Mouse (Mus musculus): ENCODE results near the gene Rgs2. TPM values are rescaled to one million over a fixed set of nuclear protein-coding genes. Genes with fewer than 3 reads are reported as not detected.

Rgs2 gene
- polyA plus RNA-seq, 1 experiment: 5.3 TPM

- WGBS: 88% methylated on average over 2 of the region's 2 CpGs
- Histone ChIP-seq H3K4me1 (ENCODE audit: control insufficient read depth, insufficient read depth, low read length) (no peaks in the 10 kb centered on the region), H3K27ac (ENCODE audit: insufficient read depth, low read depth, low read length) (no peak overlapping the region), H3K4me3 (ENCODE audit: insufficient read depth, low read depth, low read length) (no peak overlapping the region), H3K27me3 (replicated peaks; ENCODE audit: control insufficient read depth, insufficient read depth, low read length) (no peaks in the 10 kb centered on the region; the same call in 1 of the 2 replicates), H3K36me3 (ENCODE audit: control insufficient read depth, insufficient read depth, low read length) (no peaks in the 10 kb centered on the region)
- DNase-seq: no peak
- TF ChIP-seq POLR2A (IDR thresholded peaks at IDR 0.05; ENCODE audit: low read depth, low read length): no peak
- no peak for TF ChIP-seq CTCF (conservative IDR thresholded peaks at IDR 0.05; ENCODE audit: insufficient read depth, insufficient read length, low read depth, low read length)
Measured at GRCm38 (mm10) chr1:143960340-143960739, 43.6 kb downstream of the Rgs2 start.

DNA sequence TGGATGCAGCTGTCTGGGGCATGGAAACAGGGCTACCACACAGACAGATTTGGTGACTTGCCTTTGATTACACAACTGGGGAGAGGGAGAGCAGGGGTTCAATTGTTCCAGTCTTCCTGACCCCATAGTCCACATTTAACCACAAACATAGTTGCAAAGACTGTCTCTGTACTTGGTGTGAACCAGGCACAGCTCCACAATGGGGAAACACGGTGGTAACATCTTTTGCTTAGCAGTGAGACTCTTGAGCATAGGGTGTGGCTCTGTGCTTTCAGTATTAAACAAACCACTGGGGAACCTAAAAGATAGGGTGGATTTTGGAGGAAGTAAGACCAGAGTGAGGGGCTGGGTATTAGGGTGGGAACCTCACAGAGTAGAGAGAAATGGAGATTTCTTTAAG is 47.9 kb downstream of the Rgs2 start:
- 91% methylated on average over 1 of the region's 1 CpGs for WGBS
- no peak for DNase-seq
- TF ChIP-seq CTCF (conservative IDR thresholded peaks at IDR 0.05; ENCODE audit: insufficient read depth, insufficient read length, low read depth, low read length): no peak
- no peak for TF ChIP-seq POLR2A (IDR thresholded peaks at IDR 0.05; ENCODE audit: low read depth, low read length)
- Histone ChIP-seq H3K36me3 (ENCODE audit: control insufficient read depth, insufficient read depth, low read length) (no peaks in the 10 kb centered on the region), H3K4me3 (ENCODE audit: insufficient read depth, low read depth, low read length) (no peak overlapping the region), H3K4me1 (ENCODE audit: control insufficient read depth, insufficient read depth, low read length) (no peaks in the 10 kb centered on the region), H3K27ac (ENCODE audit: insufficient read depth, low read depth, low read length) (no peak overlapping the region), H3K27me3 (replicated peaks; ENCODE audit: control insufficient read depth, insufficient read depth, low read length) (no peaks in the 10 kb centered on the region; the same call in 1 of the 2 replicates)

- Histone ChIP-seq H3K4me3 (ENCODE audit: insufficient read depth, low read depth, low read length) (no peak overlapping the region), H3K27ac (ENCODE audit: insufficient read depth, low read depth, low read length) (no peak overlapping the region), H3K27me3 (replicated peaks; ENCODE audit: control insufficient read depth, insufficient read depth, low read length) (no peaks in the 10 kb centered on the region), H3K4me1 (ENCODE audit: control insufficient read depth, insufficient read depth, low read length) (no peaks in the 10 kb centered on the region), H3K36me3 (ENCODE audit: control insufficient read depth, insufficient read depth, low read length) (no peaks in the 10 kb centered on the region)
- TF ChIP-seq POLR2A (IDR thresholded peaks at IDR 0.05; ENCODE audit: low read depth, low read length): no peak
- no peak for TF ChIP-seq CTCF (conservative IDR thresholded peaks at IDR 0.05; ENCODE audit: insufficient read depth, insufficient read length, low read depth, low read length)
- DNase-seq: no peak
- WGBS: 45% methylated on average over 2 of the region's 2 CpGs
Measured at GRCm38 (mm10) chr1:143952841-143953240, 51.1 kb downstream of the Rgs2 start.

Other genes starting within 250 kb of the Rgs2 start
- 1.9 and 2.8 TPM in 2 replicates for gene Trove2, start 227.1 kb downstream of the Rgs2 start, polyA plus RNA-seq (2012; rRNA removed)
- 2.8 and 4.7 TPM in 2 replicates for gene Uchl5, start 226.9 kb downstream of the Rgs2 start, polyA plus RNA-seq (2012; rRNA removed)
- gene Rgs13, start 173.2 kb upstream of the Rgs2 start, polyA plus RNA-seq (2012; rRNA removed): not detected in 2 replicates
- 0.27 TPM in 1 of 2 replicates, not detected in the other for gene Rgs1, start 245.1 kb upstream of the Rgs2 start, polyA plus RNA-seq (2012; rRNA removed)

Measured in kidney, adult 2 months (tissue).